Mouse (Mus musculus) E14TG2a.4 (cell line): ENCODE measurements around the gene Plcg2.

Experiments
- CTCF ChIP-seq: conservative IDR thresholded peaks from 2 replicates; pipeline ENCODE4 v1.5.1; 2014; ENCODE audit warnings: low read length
- NANOG ChIP-seq: IDR thresholded peaks from 2 replicates; pipeline ENCODE4 v1.6.1; 2014; ENCODE audit warnings: borderline replicate concordance, low read length, mixed read lengths

DNA sequence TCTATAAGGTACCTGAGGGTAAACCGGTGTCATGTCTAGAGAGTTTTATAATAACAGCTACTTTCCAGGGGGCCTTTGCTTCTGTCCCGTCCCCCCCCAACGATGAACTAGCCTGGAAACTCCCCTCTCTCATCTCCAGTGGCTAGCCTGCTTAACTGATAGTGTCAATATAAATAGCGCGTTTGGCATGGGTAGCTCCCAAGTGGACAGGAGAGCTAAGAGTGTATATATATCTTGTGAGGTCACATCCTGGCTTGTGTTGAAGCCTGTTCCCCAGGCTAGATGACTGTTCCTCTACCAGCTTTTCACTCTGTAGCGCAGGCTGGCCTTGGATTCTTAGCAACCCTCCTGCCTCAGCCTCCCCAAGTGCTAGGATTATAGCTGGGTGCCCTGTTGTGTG, 3.2 kb downstream of the Plcg2 start:
- TF ChIP-seq CTCF (no peak), NANOG (no peak)
